Mouse (Mus musculus) hindbrain, embryonic 16.5 days (tissue): Measurements from ENCODE around the gene Mcts2. TPM values are rescaled to one million over a fixed set of nuclear protein-coding genes. Genes with fewer than 3 reads are reported as not detected.

Experiments used
- ATAC-seq: fragments of 200-750 bp; cut with Nextera tagmentation; 2 replicates; pipeline ENCODE4 v1.8.0; 2017; ENCODE audit warnings: moderate TSS enrichment, moderate library complexity
- H3K27ac ChIP-seq: fragments of 300-500 bp; sonication (generic); 2 replicates; pipeline ENCODE4 v1.5.1; 2014; ENCODE audit warnings: low read depth, mild to moderate bottlenecking, control low read depth, low read length, moderate library complexity
- H3K27me3 ChIP-seq: fragments of 300-500 bp; sonication (generic); replicated peaks from 2 replicates; pipeline ENCODE4 v1.6.1; 2014; ENCODE audit warnings: low read length; ENCODE audit not compliant: control insufficient read depth, insufficient read depth
- H3K36me3 ChIP-seq: fragments of 300-500 bp; sonication (generic); 2 replicates; pipeline ENCODE4 v1.6.1; 2014; ENCODE audit warnings: mild to moderate bottlenecking, low read length, moderate library complexity, mixed read lengths; ENCODE audit not compliant: control insufficient read depth, insufficient read depth
- H3K4me1 ChIP-seq: fragments of 300-500 bp; sonication (generic); 2 replicates; pipeline ENCODE4 v1.6.1; 2014; ENCODE audit warnings: low read depth, low read length; ENCODE audit not compliant: control insufficient read depth, insufficient read depth
- H3K4me2 ChIP-seq: fragments of 300-500 bp; sonication (generic); 2 replicates; pipeline ENCODE4 v1.6.1; 2014; ENCODE audit warnings: mild to moderate bottlenecking, low read length, control low read depth, moderate library complexity
- H3K4me3 ChIP-seq: fragments of 300-500 bp; sonication (generic); 2 replicates; pipeline ENCODE4 v1.5.1; 2014; ENCODE audit warnings: mild to moderate bottlenecking, low read length, control low read depth, moderate library complexity
- H3K9ac ChIP-seq: fragments of 300-500 bp; sonication (generic); 2 replicates; pipeline ENCODE4 v1.6.1; 2014; ENCODE audit warnings: low read depth, mild to moderate bottlenecking, control low read depth, low read length, moderate library complexity
- H3K9me3 ChIP-seq: fragments of 300-500 bp; sonication (generic); 2 replicates; pipeline ENCODE4 v1.6.1; 2014; ENCODE audit warnings: mild to moderate bottlenecking, low read length, moderate library complexity; ENCODE audit not compliant: control insufficient read depth
- WGBS: fragments of 180-500 bp; shearing (Covaris S2); extraction: QIAGEN DNeasy Blood & Tissue Kit; methylation state at CpG from one replicate; pipeline ENCODE4 v1.1.7; 2014; 5-methylcytosine and 5-hydroxymethylcytosine counted together
- polyA plus RNA-seq: library from polyadenylated mRNA; unstranded; fragments of >200 nt; fragmentation: Nextera tagmentation; extraction: Ambion mirVana; gene quantifications from 2 replicates; pipeline ENCODE4 v1.2.1, GENCODE M21; 2015

The Mcts2 gene
- polyA plus RNA-seq, 1 experiment from 2014 or later: 36.7 TPM

DNA sequence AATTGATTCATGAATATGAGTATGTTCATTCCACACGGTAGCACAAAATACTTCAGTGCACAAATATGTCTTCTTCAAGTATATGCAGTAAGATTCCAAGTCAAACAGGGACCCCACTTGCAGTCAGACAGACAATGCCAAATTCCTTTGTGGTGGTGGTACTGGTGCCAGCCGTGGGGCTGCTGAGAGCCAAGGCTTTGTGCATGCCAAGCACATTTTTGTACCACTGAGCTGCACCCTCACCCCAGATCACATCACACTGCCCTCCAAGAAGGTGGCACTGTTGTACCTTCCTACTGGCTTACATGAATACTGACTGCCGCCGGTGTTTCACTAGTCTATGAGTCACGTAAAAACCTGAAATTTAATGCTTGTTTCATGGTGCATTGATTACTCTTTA, 7.9 kb upstream of the Mcts2 start:
- H3K9ac ChIP-seq: no peak overlapping the region

DNA sequence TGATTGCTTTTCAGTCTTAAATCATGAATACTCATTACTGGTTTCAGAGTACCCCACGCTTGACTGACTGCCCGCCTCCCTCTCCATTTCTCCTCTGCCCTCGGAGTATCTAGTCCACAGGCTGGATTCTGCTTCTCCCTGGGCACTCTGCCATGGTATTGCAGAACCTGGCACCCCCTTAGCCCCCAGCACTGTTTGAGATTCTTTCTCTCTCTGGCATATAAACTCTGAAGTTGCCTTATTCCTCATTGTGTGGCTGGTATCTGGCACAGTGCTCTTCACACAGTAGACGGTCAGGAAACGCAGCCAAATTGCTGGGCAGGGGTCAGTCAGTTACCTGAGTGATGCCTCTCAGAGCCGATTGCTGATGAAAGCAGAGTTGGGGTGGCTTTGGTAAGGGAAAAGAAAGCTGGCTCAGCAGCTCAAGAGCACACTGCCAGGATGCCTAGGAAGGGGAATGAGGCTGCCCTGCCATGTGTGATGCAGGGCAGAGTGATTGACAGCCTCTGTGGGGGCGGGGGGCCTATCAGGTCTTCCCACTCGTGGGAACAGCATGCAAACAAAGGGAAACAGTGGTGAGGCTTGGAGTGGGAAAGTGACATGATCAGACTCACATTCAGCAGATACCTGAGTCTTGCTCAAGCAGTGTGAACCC, 7.0 kb upstream of the Mcts2 start:
- Histone ChIP-seq H3K4me2 (no peak overlapping the region), H3K4me3 (no peak overlapping the region), H3K27me3 (no peaks in the 10 kb centered on the region), H3K4me1 (peaks cover 8% of the 10 kb centered on the region), H3K9ac (no peak overlapping the region), H3K9me3 (no peaks in the 10 kb centered on the region), H3K27ac (peak overlapping the region; percentile 52; the same call in 1 of the 2 replicates), H3K36me3 (peaks cover 56% of the 10 kb centered on the region)
- peak; percentile 84 for ATAC-seq
- 69% methylated on average over 8 of the region's 8 CpGs for WGBS

More for the DNA sequence above, 7.9 kb upstream of the Mcts2 start:
- no peaks in the 10 kb centered on the region for H3K9me3 ChIP-seq
- H3K4me1 ChIP-seq: peaks cover 14% of the 10 kb centered on the region
- 75% methylated on average over 5 of the region's 5 CpGs for WGBS
- no peak overlapping the region for H3K4me2 ChIP-seq
- H3K27ac ChIP-seq: no peak overlapping the region
- ATAC-seq: no peak
- peaks cover 47% of the 10 kb centered on the region for H3K36me3 ChIP-seq
- no peaks in the 10 kb centered on the region for H3K27me3 ChIP-seq
- no peak overlapping the region for H3K4me3 ChIP-seq

DNA sequence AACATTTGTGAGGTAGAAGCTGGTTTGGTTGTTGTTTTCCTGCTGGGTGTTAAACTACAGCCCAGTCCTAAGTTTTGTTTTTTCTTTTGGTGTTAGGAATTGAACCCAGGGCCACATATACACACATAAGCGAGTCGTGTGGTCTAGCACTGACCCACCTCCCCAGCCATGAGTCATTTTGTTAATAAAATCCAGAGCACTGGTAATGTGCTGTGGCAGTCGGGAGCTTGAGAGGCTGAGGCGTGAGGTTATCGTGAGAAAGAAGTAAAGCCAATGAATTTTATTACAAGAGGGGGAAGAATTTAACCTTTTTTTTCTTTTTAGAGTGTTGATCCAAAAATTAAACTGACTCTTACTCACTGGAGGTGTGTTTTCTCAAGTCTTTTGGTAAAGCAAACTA, 3.7 kb upstream of the Mcts2 start:
- H3K27me3 ChIP-seq: no peaks in the 10 kb centered on the region
- WGBS: 92% methylated on average over 5 of the region's 5 CpGs
- no peak overlapping the region for H3K4me3 ChIP-seq
- H3K36me3 ChIP-seq: peaks cover 71% of the 10 kb centered on the region
- no peak overlapping the region for H3K27ac ChIP-seq
- H3K9me3 ChIP-seq: no peaks in the 10 kb centered on the region
- no peak overlapping the region for H3K9ac ChIP-seq
- no peak for ATAC-seq
- H3K4me1 ChIP-seq: peaks cover 13% of the 10 kb centered on the region
- H3K4me2 ChIP-seq: no peak overlapping the region

DNA sequence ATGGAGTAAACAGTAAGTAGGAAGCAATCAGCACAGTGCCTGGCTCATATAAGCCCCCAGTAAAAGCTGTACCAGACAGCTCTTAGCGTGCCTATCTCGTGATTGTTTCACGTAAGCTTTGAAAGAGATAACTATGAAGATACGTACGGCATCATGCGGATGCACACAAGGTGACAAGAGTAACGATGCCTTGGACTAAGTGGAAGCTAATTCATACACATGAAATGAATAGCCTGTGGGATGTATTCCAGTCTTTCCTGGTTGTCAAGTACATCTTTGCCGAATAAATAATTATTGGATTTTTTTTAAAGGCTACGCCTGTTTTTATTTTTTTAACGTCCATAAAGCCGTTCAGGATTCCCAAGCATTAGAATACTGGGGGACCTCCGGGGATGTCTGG, 436 bp upstream of the Mcts2 start:
- peak; percentile 10 for ATAC-seq
- 60% methylated on average over 12 of the region's 12 CpGs for WGBS
- Histone ChIP-seq H3K9me3 (no peaks in the 10 kb centered on the region), H3K27me3 (no peaks in the 10 kb centered on the region), H3K36me3 (peaks cover 77% of the 10 kb centered on the region), H3K9ac (peak overlapping the region; percentile 35; the same call in 1 of the 2 replicates), H3K4me1 (peaks cover 6% of the 10 kb centered on the region), H3K4me3 (peak overlapping the region; percentile 19), H3K27ac (peak overlapping the region; percentile 63), H3K4me2 (peak overlapping the region; percentile 36; the same call in 1 of the 2 replicates)

DNA sequence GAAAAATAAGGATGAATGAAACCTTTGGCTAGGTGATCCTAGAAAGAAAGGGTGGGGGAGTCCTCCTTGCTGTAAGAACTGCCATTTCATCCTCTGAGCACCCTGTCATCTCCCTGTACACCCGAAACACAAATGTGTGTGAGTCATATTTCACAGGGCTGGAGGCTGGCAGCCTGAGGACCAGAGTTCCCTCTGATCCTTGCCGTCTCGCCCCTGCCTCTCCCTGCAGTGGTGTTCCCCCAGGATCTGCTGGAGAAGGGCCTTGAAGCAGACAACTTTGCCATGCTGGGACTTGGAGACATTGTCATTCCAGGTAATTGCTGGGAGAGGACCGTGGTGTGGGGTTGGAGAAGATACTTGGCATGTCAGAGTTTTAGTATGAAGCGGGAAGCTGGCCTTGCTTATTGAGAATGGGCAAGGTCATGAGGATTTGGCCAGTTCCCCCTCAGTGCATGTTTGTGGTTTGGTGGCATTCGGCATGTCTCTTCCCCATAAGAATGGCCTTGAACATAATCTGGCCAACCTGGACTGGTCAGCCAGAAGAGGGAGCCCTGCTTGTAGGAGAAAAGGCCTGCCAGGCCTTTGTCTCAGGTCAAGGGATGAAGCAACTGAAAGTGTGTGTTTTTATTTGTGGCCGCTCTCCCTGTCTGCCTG, 4.9 kb downstream of the Mcts2 start:
- H3K27ac ChIP-seq: no peak overlapping the region; the same call in 1 of the 2 replicates
- no peaks in the 10 kb centered on the region for H3K27me3 ChIP-seq
- no peak overlapping the region for H3K4me2 ChIP-seq
- H3K4me3 ChIP-seq: no peak overlapping the region
- no peak for ATAC-seq
- 71% methylated on average over 7 of the region's 7 CpGs for WGBS
- H3K9ac ChIP-seq: no peak overlapping the region
- H3K4me1 ChIP-seq: peaks cover 14% of the 10 kb centered on the region
- H3K36me3 ChIP-seq: peaks cover 31% of the 10 kb centered on the region
- no peaks in the 10 kb centered on the region for H3K9me3 ChIP-seq

DNA sequence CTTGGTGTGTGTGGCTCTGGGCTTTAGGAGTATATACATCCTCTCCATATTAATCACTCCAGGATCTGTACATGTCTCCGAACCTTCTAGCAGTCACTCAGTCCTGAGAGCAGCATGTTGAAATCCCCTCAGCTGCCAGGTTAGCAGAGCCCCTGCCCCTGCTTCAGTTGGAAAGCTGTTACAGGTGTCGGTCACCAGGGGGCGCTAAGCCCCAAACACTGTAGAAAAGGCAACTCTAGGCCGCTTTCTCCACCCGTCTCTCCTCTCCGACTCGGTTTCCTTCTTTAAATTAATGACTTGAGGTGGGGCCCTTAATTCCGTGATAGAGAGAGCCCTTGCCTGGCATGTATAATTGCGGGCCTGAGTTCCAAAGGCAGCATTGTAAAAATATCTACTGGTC, 6.4 kb downstream of the Mcts2 start:
- peaks cover 23% of the 10 kb centered on the region for H3K36me3 ChIP-seq

DNA sequence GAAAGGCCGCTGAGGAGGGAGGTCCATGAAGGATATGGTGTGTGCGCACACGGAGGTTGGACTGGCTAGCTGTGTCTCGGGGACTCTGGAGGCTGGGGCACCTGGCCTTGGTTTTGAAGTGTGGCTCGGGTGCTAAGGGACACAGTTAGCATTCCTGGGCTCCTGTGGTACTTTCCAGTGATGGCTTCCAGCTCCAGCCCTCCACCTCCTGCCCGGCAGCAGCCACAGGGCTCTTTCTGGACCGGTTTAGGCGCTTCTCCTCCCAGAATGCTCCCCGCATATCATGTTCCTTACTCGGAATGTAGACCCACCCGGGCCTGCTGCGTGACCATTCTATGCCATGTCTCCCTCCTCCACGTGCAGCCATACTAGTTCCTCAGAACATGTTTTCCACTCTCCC, 6.9 kb downstream of the Mcts2 start:
- no peak; the same call in 1 of the 2 replicates for ATAC-seq

More for the DNA sequence above, 6.4 kb downstream of the Mcts2 start:
- ATAC-seq: peak; percentile 22
- WGBS: 12% methylated on average over 9 of the region's 9 CpGs
- peak overlapping the region; percentile 48 for H3K4me2 ChIP-seq
- H3K4me1 ChIP-seq: peaks cover 8% of the 10 kb centered on the region
- peak overlapping the region; percentile 52 for H3K27ac ChIP-seq
- no peaks in the 10 kb centered on the region for H3K9me3 ChIP-seq
- H3K9ac ChIP-seq: peak overlapping the region; percentile 51; the same call in 1 of the 2 replicates
- H3K27me3 ChIP-seq: no peaks in the 10 kb centered on the region
- H3K4me3 ChIP-seq: peak overlapping the region; percentile 17

DNA sequence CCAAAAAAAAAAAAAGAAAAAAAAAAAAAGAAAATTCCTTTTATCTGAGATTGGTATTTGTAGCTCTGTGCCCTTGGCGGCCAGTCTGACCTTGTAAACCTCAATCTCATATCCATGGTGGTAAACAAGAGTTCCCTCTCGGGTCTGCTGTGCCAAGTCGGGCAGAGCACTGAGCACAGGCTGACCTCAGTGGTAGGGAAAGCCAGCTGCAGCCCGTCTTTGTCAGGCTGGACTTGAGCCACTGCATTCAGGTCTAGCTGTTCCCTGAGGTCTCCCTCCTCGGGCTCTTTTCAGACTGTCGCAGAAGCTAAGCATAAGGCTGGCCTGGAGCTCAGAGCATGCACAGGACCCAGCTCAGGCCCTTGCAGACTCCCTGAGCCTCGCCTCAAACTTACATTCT, 7.9 kb downstream of the Mcts2 start:
- no peak overlapping the region for H3K27ac ChIP-seq

More for the DNA sequence above, 6.9 kb downstream of the Mcts2 start:
- Histone ChIP-seq H3K4me1 (peaks cover 8% of the 10 kb centered on the region), H3K36me3 (peaks cover 25% of the 10 kb centered on the region), H3K4me3 (no peak overlapping the region), H3K9ac (peak overlapping the region; percentile 51; the same call in 1 of the 2 replicates), H3K27ac (peak overlapping the region; percentile 52), H3K9me3 (no peaks in the 10 kb centered on the region), H3K4me2 (peak overlapping the region; percentile 48), H3K27me3 (no peaks in the 10 kb centered on the region)
- WGBS: 86% methylated on average over 13 of the region's 13 CpGs

DNA sequence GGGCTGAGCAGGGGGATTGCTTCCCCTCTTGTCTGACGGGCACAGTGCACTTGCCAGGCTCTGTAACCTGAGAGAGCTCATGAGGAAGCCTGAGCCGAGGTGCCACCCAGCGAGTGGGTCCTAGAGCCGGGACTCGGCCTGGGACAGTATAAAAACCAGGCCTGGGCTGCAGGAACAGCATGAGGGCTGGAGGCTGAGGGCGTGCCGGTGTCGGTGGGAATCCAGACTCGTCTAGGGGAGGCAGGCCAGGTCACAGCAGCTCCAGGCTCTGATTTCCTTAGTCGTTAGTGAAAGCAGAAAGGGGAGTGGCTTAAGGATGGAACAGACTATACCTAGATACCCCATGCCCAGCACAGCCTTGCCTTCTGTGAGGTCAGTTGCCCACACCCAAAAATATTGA, 9.2 kb downstream of the Mcts2 start:
- H3K9ac ChIP-seq: peak overlapping the region; percentile 64
- no peak for ATAC-seq
- H3K27ac ChIP-seq: no peak overlapping the region; the same call in 1 of the 2 replicates

More for the DNA sequence above, 7.9 kb downstream of the Mcts2 start:
- peaks cover 16% of the 10 kb centered on the region for H3K36me3 ChIP-seq
- no peak for ATAC-seq
- no peaks in the 10 kb centered on the region for H3K27me3 ChIP-seq
- WGBS: 75% methylated on average over 7 of the region's 7 CpGs
- no peaks in the 10 kb centered on the region for H3K9me3 ChIP-seq
- H3K4me1 ChIP-seq: peaks cover 8% of the 10 kb centered on the region
- no peak overlapping the region for H3K4me3 ChIP-seq
- no peak overlapping the region for H3K9ac ChIP-seq
- H3K4me2 ChIP-seq: no peak overlapping the region

More for the DNA sequence above, 9.2 kb downstream of the Mcts2 start:
- H3K4me1 ChIP-seq: peaks cover 8% of the 10 kb centered on the region
- peaks cover 25% of the 10 kb centered on the region for H3K36me3 ChIP-seq
- WGBS: 75% methylated on average over 10 of the region's 10 CpGs
- H3K27me3 ChIP-seq: no peaks in the 10 kb centered on the region
- H3K4me3 ChIP-seq: no peak overlapping the region
- H3K4me2 ChIP-seq: no peak overlapping the region
- H3K9me3 ChIP-seq: no peaks in the 10 kb centered on the region
